Mouse (Mus musculus): ENCODE data around the gene Adtrp. TPM values are rescaled to one million over a fixed set of nuclear protein-coding genes. Genes with fewer than 3 reads are reported as not detected.

Adtrp gene
- polyA plus RNA-seq, 1 experiment from 2014 or later, result 42.3 TPM

DNA sequence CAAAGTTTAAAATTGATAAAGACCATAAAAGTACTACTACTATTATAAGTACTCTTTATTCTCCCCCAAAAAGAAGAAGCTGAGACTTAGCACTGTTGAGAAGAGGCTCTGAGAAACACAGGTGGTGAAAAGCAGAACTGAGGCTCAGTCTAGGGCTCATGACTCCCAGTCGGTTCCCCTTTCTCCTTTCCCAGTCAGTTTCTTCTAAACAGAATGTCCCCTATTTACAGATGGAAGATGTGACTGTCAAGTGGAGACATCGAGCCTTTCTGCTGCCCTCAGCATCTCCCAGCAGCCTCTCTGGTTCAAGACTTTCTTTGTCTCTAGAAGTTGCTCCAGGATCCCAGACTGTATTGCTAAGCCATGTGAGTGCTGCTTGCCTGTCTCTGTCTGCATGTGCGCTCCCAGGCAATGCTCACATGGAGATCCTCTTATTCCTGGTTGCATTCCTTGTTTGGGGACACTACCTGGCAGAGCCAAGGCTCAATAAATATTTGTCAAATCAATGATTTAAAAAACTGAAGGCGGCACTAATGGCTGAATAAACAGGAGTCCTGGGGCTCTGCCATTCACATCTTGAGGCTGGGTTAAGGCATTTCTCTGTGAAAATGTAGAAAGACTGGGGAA, 36.3 kb upstream of the Adtrp start:
- H3K9me3 ChIP-seq (ENCODE audit: control insufficient read depth, low read length), result no peaks in the 10 kb centered on the region
- H3K4me1 ChIP-seq (replicated peaks; ENCODE audit: control insufficient read depth, insufficient read depth), result no peaks in the 10 kb centered on the region
- TF ChIP-seq EP300 (optimal IDR thresholded peaks at IDR 0.05) (no peak), CTCF (IDR thresholded peaks at IDR 0.05; ENCODE audit: low read depth) (no peak)
- no peak overlapping the region for H3K4me3 ChIP-seq (ENCODE audit: low read depth, low read length)
- no peak for DNase-seq (ENCODE audit: low spot score)
- no peak for ATAC-seq (ENCODE audit: low FRiP score, low TSS enrichment)
- no peaks in the 10 kb centered on the region for H3K27me3 ChIP-seq (ENCODE audit: control insufficient read depth, insufficient read depth, low read length)
- 43% methylated on average over 4 of the region's 4 CpGs for WGBS
- no peak overlapping the region for H3K27ac ChIP-seq (replicated peaks)
- no peaks in the 10 kb centered on the region for H3K36me3 ChIP-seq (ENCODE audit: control insufficient read depth, insufficient read depth, low read length)
- no peak overlapping the region for H3K4me2 ChIP-seq (replicated peaks; ENCODE audit: low read depth)
- H3K9ac ChIP-seq (ENCODE audit: low read length), result no peak overlapping the region

DNA sequence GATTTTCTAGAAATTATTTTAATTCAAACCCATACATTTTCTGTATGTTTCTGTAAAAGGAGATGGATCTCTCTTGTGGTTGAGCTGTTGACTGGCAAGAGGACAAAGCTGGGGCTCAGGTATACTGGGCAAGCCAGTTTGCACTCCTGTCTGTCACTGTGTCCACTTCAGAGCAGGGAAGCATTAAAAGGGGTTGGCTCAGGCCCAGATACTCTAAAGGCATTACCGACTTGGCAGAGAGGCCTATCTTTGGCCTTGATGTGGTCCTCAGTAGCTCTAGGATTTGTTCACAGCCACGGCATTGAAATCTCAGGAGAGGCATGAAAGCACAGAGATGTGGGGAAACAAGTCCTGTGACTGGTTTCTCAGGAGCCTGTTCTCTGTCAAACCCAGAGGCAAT, 33.7 kb upstream of the Adtrp start:
- Histone ChIP-seq H3K4me3 (ENCODE audit: low read depth, low read length) (no peak overlapping the region), H3K27ac (replicated peaks) (no peak overlapping the region), H3K9ac (ENCODE audit: low read length) (no peak overlapping the region), H3K27me3 (ENCODE audit: control insufficient read depth, insufficient read depth, low read length) (no peaks in the 10 kb centered on the region), H3K36me3 (ENCODE audit: control insufficient read depth, insufficient read depth, low read length) (no peaks in the 10 kb centered on the region), H3K4me1 (replicated peaks; ENCODE audit: control insufficient read depth, insufficient read depth) (no peaks in the 10 kb centered on the region), H3K4me2 (replicated peaks; ENCODE audit: low read depth) (no peak overlapping the region), H3K9me3 (ENCODE audit: control insufficient read depth, low read length) (no peaks in the 10 kb centered on the region)
- no peak for ATAC-seq (ENCODE audit: low FRiP score, low TSS enrichment)
- TF ChIP-seq EP300 (optimal IDR thresholded peaks at IDR 0.05), result no peak
- TF ChIP-seq CTCF (IDR thresholded peaks at IDR 0.05; ENCODE audit: low read depth), result no peak
- DNase-seq (ENCODE audit: low spot score), result no peak
- WGBS, result 48% methylated on average over 2 of the region's 2 CpGs

DNA sequence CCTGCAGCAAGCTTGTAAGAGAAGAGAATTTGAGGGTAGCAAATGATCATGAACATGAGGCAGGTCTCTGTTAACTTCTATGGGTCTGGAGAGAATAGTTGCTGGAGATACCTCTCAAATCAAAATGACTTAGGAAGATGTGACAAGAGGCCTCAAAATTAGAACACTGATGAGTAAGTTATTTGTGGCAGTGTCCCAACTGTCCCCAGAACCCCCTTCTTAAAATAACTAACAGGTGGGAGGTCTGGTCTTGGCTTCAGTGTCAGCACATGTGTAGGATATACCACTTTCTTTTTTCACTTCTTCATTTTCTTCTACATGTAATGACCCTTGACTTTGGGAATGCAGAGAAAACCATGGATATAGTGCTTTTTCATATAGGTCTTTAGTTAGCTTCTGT, 33.0 kb upstream of the Adtrp start:
- no peak for DNase-seq (ENCODE audit: low spot score)
- Histone ChIP-seq H3K4me2 (replicated peaks; ENCODE audit: low read depth) (no peak overlapping the region), H3K27ac (replicated peaks) (no peak overlapping the region), H3K9me3 (ENCODE audit: control insufficient read depth, low read length) (no peaks in the 10 kb centered on the region), H3K36me3 (ENCODE audit: control insufficient read depth, insufficient read depth, low read length) (no peaks in the 10 kb centered on the region), H3K27me3 (ENCODE audit: control insufficient read depth, insufficient read depth, low read length) (no peaks in the 10 kb centered on the region), H3K4me3 (ENCODE audit: low read depth, low read length) (no peak overlapping the region), H3K9ac (ENCODE audit: low read length) (no peak overlapping the region), H3K4me1 (replicated peaks; ENCODE audit: control insufficient read depth, insufficient read depth) (no peaks in the 10 kb centered on the region)
- no peak for ATAC-seq (ENCODE audit: low FRiP score, low TSS enrichment)
- no peak for TF ChIP-seq CTCF (IDR thresholded peaks at IDR 0.05; ENCODE audit: low read depth)
- TF ChIP-seq EP300 (optimal IDR thresholded peaks at IDR 0.05), result no peak

DNA sequence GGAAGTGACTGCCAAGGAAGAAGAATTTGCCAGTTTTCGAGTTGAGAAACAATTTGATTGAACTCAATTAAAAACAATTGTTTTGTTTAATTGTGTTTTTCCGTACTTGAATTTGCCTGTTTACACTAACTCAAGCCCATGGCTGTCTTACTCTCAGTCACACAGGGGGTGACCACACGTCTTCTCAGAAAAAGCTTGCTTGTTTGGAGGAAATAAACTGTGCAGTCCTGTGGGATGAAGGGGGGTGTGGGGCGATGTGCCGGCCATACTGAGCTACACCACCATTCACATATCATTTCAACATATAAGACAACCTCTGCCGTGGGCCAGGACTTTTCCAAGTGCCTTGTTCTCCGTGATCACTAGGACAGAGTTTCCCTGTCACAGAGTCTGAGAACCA, 25.2 kb upstream of the Adtrp start:
- TF ChIP-seq EP300 (optimal IDR thresholded peaks at IDR 0.05), result no peak
- no peak for TF ChIP-seq CTCF (IDR thresholded peaks at IDR 0.05; ENCODE audit: low read depth)
- no peak for ATAC-seq (ENCODE audit: low FRiP score, low TSS enrichment)
- H3K27me3 ChIP-seq (ENCODE audit: control insufficient read depth, insufficient read depth, low read length), result no peaks in the 10 kb centered on the region
- H3K4me1 ChIP-seq (replicated peaks; ENCODE audit: control insufficient read depth, insufficient read depth), result no peaks in the 10 kb centered on the region
- no peak overlapping the region for H3K27ac ChIP-seq (replicated peaks)
- no peak overlapping the region for H3K4me3 ChIP-seq (ENCODE audit: low read depth, low read length)
- 54% methylated on average over 7 of the region's 7 CpGs for WGBS
- DNase-seq (ENCODE audit: low spot score), result no peak
- no peaks in the 10 kb centered on the region for H3K36me3 ChIP-seq (ENCODE audit: control insufficient read depth, insufficient read depth, low read length)
- H3K4me2 ChIP-seq (replicated peaks; ENCODE audit: low read depth), result no peak overlapping the region
- H3K9ac ChIP-seq (ENCODE audit: low read length), result no peak overlapping the region
- no peaks in the 10 kb centered on the region for H3K9me3 ChIP-seq (ENCODE audit: control insufficient read depth, low read length)

DNA sequence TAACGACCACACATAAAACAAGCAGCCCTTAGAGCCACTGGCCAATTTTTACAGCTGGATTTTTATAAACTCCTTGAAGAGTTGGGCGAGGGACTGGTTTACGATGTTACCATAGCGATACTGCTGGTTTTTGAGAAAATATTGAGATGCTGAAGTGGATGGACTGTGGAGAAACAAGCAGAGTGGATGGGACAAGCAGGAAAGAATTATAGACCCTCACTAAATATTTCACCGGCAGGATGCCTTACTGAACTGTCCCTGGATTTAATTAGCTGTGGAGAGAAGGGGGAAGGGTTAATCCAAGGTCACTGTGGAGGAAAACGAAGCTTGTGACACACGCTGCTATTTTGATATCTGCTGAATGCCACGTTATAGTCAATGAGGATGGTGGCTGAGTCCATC, 24.7 kb upstream of the Adtrp start:
- ATAC-seq (ENCODE audit: low FRiP score, low TSS enrichment) (no peak), DNase-seq (ENCODE audit: low spot score) (no peak)
- no peak for TF ChIP-seq EP300 (optimal IDR thresholded peaks at IDR 0.05)
- no peak for TF ChIP-seq CTCF (IDR thresholded peaks at IDR 0.05; ENCODE audit: low read depth)
- Histone ChIP-seq H3K4me3 (ENCODE audit: low read depth, low read length) (no peak overlapping the region), H3K36me3 (ENCODE audit: control insufficient read depth, insufficient read depth, low read length) (no peaks in the 10 kb centered on the region), H3K4me1 (replicated peaks; ENCODE audit: control insufficient read depth, insufficient read depth) (no peaks in the 10 kb centered on the region), H3K9ac (ENCODE audit: low read length) (no peak overlapping the region), H3K27ac (replicated peaks) (no peak overlapping the region), H3K4me2 (replicated peaks; ENCODE audit: low read depth) (no peak overlapping the region), H3K9me3 (ENCODE audit: control insufficient read depth, low read length) (no peaks in the 10 kb centered on the region), H3K27me3 (ENCODE audit: control insufficient read depth, insufficient read depth, low read length) (no peaks in the 10 kb centered on the region)
- WGBS, result 30% methylated on average over 8 of the region's 8 CpGs

DNA sequence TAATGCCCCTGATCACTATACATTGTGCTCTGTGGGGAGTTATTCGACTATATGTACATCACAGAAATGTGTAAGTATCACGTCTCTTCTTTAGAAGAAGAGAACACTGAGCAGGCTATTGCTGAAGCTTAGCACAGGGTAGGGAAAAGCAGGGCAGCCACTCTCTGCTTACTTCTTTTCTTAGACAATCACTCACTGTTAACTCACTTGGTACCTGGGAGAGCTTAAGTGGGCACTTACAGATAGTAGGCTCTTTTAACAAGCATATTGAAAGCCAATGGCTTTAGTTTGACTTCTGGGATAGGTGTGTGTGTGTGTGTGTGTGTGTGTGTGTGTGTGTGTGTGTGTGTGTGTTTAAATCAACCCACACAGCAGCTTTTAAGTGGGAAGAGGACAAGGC, 20.0 kb upstream of the Adtrp start:
- Histone ChIP-seq H3K9me3 (ENCODE audit: control insufficient read depth, low read length) (no peaks in the 10 kb centered on the region), H3K9ac (ENCODE audit: low read length) (no peak overlapping the region), H3K27me3 (ENCODE audit: control insufficient read depth, insufficient read depth, low read length) (no peaks in the 10 kb centered on the region), H3K4me3 (ENCODE audit: low read depth, low read length) (no peak overlapping the region), H3K4me2 (replicated peaks; ENCODE audit: low read depth) (no peak overlapping the region), H3K27ac (replicated peaks) (no peak overlapping the region), H3K36me3 (ENCODE audit: control insufficient read depth, insufficient read depth, low read length) (no peaks in the 10 kb centered on the region), H3K4me1 (replicated peaks; ENCODE audit: control insufficient read depth, insufficient read depth) (no peaks in the 10 kb centered on the region)
- DNase-seq (ENCODE audit: low spot score) (no peak), ATAC-seq (ENCODE audit: low FRiP score, low TSS enrichment) (no peak)
- no peak for TF ChIP-seq EP300 (optimal IDR thresholded peaks at IDR 0.05)
- no peak for TF ChIP-seq CTCF (IDR thresholded peaks at IDR 0.05; ENCODE audit: low read depth)
- 83% methylated on average over 2 of the region's 2 CpGs for WGBS
